Mouse (Mus musculus) stomach, postnatal 0 days (tissue): ENCODE data around the gene Olfr549. TPM values are rescaled to one million over a fixed set of nuclear protein-coding genes. Genes with fewer than 3 reads are reported as not detected.

Experiments
- ATAC-seq: fragments of 200-750 bp; cut with Nextera tagmentation; 2 replicates; pipeline ENCODE4 v1.8.0; 2017; ENCODE audit not compliant: low FRiP score, low TSS enrichment
- DNase-seq: peaks from one replicate; pipeline ENCODE4 v3.0.0-alpha.2; 2016; ENCODE audit warnings: low spot score
- H3K27ac ChIP-seq: fragments of 300-500 bp; sonication (generic); replicated peaks from 2 replicates; pipeline ENCODE4 v1.5.1; 2014; ENCODE audit warnings: mild to moderate bottlenecking, control low read depth
- H3K27me3 ChIP-seq: fragments of 300-500 bp; sonication (generic); 2 replicates; pipeline ENCODE4 v1.6.1; 2014; ENCODE audit warnings: low read length; ENCODE audit not compliant: control insufficient read depth, insufficient read depth
- H3K36me3 ChIP-seq: fragments of 300-500 bp; sonication (generic); 2 replicates; pipeline ENCODE4 v1.6.1; 2014; ENCODE audit warnings: low read length, mixed read lengths; ENCODE audit not compliant: control insufficient read depth, insufficient read depth
- H3K4me1 ChIP-seq: fragments of 300-500 bp; sonication (generic); replicated peaks from 2 replicates; pipeline ENCODE4 v1.6.1; 2014; ENCODE audit warnings: antibody characterized with exemption; ENCODE audit not compliant: control insufficient read depth, insufficient read depth
- H3K4me2 ChIP-seq: fragments of 300-500 bp; sonication (generic); replicated peaks from 2 replicates; pipeline ENCODE4 v1.6.1; 2014; ENCODE audit warnings: low read depth, mild to moderate bottlenecking, control low read depth, moderate library complexity
- H3K4me3 ChIP-seq: fragments of 300-500 bp; sonication (generic); 2 replicates; pipeline ENCODE4 v1.5.1; 2014; ENCODE audit warnings: low read depth, low read length, control low read depth
- H3K9ac ChIP-seq: fragments of 300-500 bp; sonication (generic); 2 replicates; pipeline ENCODE4 v1.6.1; 2014; ENCODE audit warnings: mild to moderate bottlenecking, low read length, control low read depth, mixed read lengths
- H3K9me3 ChIP-seq: fragments of 300-500 bp; sonication (generic); 2 replicates; pipeline ENCODE4 v1.6.1; 2016; ENCODE audit warnings: low read length; ENCODE audit not compliant: control insufficient read depth
- CTCF ChIP-seq: IDR thresholded peaks from 2 replicates; pipeline ENCODE4 v1.5.1; 2016; ENCODE audit warnings: antibody characterized with exemption, low read depth, mild to moderate bottlenecking, moderate library complexity
- EP300 ChIP-seq: optimal IDR thresholded peaks from 2 replicates; pipeline ENCODE3; 2016; ENCODE audit warnings: antibody characterized with exemption
- WGBS: fragments of 180-500 bp; shearing (Covaris S2); extraction: QIAGEN DNeasy Blood & Tissue Kit; methylation state at CpG from one replicate; pipeline ENCODE4 v1.1.7; 2014; 5-methylcytosine and 5-hydroxymethylcytosine counted together
- polyA plus RNA-seq: library from polyadenylated mRNA; unstranded; fragments of >200 nt; fragmentation: Nextera tagmentation; extraction: Ambion mirVana; gene quantifications from 2 replicates; pipeline ENCODE4 v1.2.1, GENCODE M21; 2015

Gene Olfr549
- polyA plus RNA-seq, 1 experiment from 2014 or later = not detected

- H3K36me3 ChIP-seq = no peaks in the 10 kb centered on the region
- TF ChIP-seq CTCF = no peak
- TF ChIP-seq EP300 = no peak
- ATAC-seq (no peak), DNase-seq (no peak)
- WGBS = 89% methylated on average over 10 of the region's 10 CpGs
- no peaks in the 10 kb centered on the region for H3K27me3 ChIP-seq
- no peak overlapping the region for H3K4me2 ChIP-seq
- H3K4me1 ChIP-seq = no peaks in the 10 kb centered on the region
- H3K4me3 ChIP-seq = no peak overlapping the region
- H3K9me3 ChIP-seq = no peaks in the 10 kb centered on the region
- H3K27ac ChIP-seq = no peak overlapping the region
- H3K9ac ChIP-seq = no peak overlapping the region
These were observed 37.7 kb upstream of the Olfr549 start for GRCm38 (mm10) chr7:102511927-102512326.

DNA sequence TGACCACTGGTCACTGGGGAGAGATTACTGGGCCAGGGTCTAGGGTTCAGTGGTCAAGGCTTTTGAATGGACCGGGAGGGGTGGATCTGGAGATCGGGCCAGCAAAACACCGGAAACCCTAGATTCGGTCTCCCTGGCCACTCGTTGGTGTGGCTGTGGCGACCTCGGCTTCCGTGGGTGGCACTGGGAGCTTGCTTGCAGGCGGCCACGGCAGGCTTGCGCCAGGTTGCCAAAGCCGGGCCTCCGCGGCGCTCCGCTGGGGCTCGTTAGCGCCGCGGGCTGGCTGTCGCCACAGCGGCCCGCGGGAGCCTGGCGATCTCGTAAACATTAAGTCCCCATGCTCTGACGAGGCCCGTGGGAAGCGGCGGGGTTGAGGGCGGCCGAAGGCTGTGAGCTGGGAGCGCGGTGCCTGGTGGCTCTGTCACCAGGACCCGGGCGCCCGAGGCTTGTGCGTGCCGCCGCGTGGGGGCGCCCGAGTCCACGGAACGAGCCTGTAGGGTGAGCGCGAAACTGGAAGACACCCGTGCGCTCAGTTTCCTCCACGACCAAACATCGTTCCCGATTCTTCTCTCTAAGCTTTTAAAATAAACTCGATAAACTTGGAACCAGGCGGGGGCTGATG, 36.7 kb upstream of the Olfr549 start:
- Histone ChIP-seq H3K27me3 (no peaks in the 10 kb centered on the region), H3K4me2 (peak overlapping the region; percentile 82), H3K4me3 (peak overlapping the region; percentile 45), H3K9ac (peak overlapping the region; percentile 61), H3K9me3 (no peaks in the 10 kb centered on the region), H3K27ac (no peak overlapping the region), H3K4me1 (no peaks in the 10 kb centered on the region), H3K36me3 (no peaks in the 10 kb centered on the region)
- DNase-seq = peak; percentile 88
- TF ChIP-seq EP300 (no peak), CTCF (peak; percentile 90)
- peak; percentile 93 for ATAC-seq
- 2% methylated on average over 43 of the region's 54 CpGs for WGBS

- no peaks in the 10 kb centered on the region for H3K4me1 ChIP-seq
- no peak overlapping the region for H3K4me3 ChIP-seq
- TF ChIP-seq EP300 = no peak
- no peak for TF ChIP-seq CTCF
- no peak for DNase-seq
- no peak overlapping the region for H3K4me2 ChIP-seq
- no peak for ATAC-seq
- H3K27ac ChIP-seq = no peak overlapping the region
- WGBS = 69% methylated on average over 4 of the region's 4 CpGs
- H3K27me3 ChIP-seq = no peaks in the 10 kb centered on the region
- no peaks in the 10 kb centered on the region for H3K9me3 ChIP-seq
- no peak overlapping the region for H3K9ac ChIP-seq
- no peaks in the 10 kb centered on the region for H3K36me3 ChIP-seq
These were observed 35.5 kb upstream of the Olfr549 start for GRCm38 (mm10) chr7:102514144-102514543.

GRCm38 (mm10) chr7:102516261-102517050, 33.2 kb upstream of the Olfr549 start:
- no peak overlapping the region for H3K4me3 ChIP-seq
- TF ChIP-seq EP300 = no peak
- DNase-seq = peak; percentile 23
- no peaks in the 10 kb centered on the region for H3K27me3 ChIP-seq
- 59% methylated on average over 10 of the region's 10 CpGs for WGBS
- no peaks in the 10 kb centered on the region for H3K9me3 ChIP-seq
- H3K4me1 ChIP-seq = no peaks in the 10 kb centered on the region
- ATAC-seq = no peak
- no peak overlapping the region for H3K4me2 ChIP-seq
- H3K36me3 ChIP-seq = no peaks in the 10 kb centered on the region
- no peak overlapping the region for H3K27ac ChIP-seq
- no peak overlapping the region for H3K9ac ChIP-seq

DNA sequence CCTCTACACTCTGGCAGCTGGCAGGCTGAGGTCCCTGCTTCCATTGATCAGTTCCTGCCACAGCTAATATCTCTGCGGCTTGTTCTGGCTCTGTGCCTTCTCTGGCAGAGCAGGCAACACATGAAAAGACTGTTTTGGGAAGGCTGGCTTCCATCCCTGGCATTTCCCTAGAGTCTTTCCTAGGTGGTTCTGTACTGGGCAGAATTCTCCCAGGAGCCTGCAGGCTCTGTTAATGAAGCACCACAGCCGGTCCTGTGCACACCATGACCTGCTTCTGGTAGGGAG, 32.7 kb upstream of the Olfr549 start:
- no peak overlapping the region for H3K27ac ChIP-seq
- no peaks in the 10 kb centered on the region for H3K4me1 ChIP-seq
- H3K9ac ChIP-seq = no peak overlapping the region
- TF ChIP-seq EP300 = no peak
- TF ChIP-seq CTCF = no peak
- H3K27me3 ChIP-seq = no peaks in the 10 kb centered on the region
- no peak overlapping the region for H3K4me2 ChIP-seq
- WGBS = 70% methylated on average over 2 of the region's 2 CpGs
- DNase-seq (no peak), ATAC-seq (no peak)
- H3K4me3 ChIP-seq = no peak overlapping the region
- H3K36me3 ChIP-seq = no peaks in the 10 kb centered on the region
- H3K9me3 ChIP-seq = no peaks in the 10 kb centered on the region

DNA sequence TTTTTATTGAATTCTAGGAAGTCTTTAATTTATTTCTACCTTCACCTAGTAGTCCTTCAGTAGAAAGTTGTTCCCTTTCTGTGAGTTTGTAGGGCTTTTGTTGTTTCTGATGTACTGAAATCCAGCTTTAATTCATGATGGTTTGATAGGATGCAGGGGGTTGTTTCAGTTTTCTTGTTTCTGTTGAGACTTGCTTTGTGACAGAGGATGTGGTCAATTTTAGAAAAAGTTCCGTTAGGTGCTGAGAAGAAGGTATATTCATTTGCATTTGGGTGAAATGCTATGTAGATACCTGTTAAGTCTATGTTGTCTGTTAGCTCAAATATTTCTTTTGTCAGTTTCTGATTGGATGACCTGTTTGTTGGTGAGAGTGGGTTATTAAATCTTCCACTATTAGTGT, 20.6 kb upstream of the Olfr549 start:
- Histone ChIP-seq H3K27me3 (no peaks in the 10 kb centered on the region), H3K4me3 (no peak overlapping the region), H3K36me3 (no peaks in the 10 kb centered on the region), H3K4me2 (no peak overlapping the region), H3K27ac (no peak overlapping the region), H3K9me3 (no peaks in the 10 kb centered on the region), H3K9ac (no peak overlapping the region), H3K4me1 (no peaks in the 10 kb centered on the region)
- ATAC-seq = no peak
- no peak for DNase-seq
- TF ChIP-seq CTCF = no peak
- no peak for TF ChIP-seq EP300
- WGBS = 70% methylated on average over 1 of the region's 1 CpGs
